Mouse (Mus musculus) ZHBTc4 (cell line): Measurements from ENCODE around the gene Carf.

Experiments
- DNase-seq: peaks from one replicate; pipeline ENCODE4 v3.0.0-alpha.2; 2011; ENCODE audit warnings: low read depth, low spot score

Gene Carf

GRCm38 (mm10) chr1:60179376-60179775 lies 81.3 kb downstream of the Carf start:
- peak; percentile 9 for DNase-seq

- DNase-seq, result peak; percentile 98
These were observed 82.1 kb downstream of the Carf start, which contains the start of gene Nbeal1 for GRCm38 (mm10) chr1:60179932-60180783. Gene Nbeal1 (plus strand): TSS chr1:60180599.

GRCm38 (mm10) chr1:60180784-60181221 lies 82.8 kb downstream of the Carf start:
- DNase-seq, result peak; percentile 92

- DNase-seq, result no peak
These were observed 90.4 kb downstream of the Carf start for GRCm38 (mm10) chr1:60188454-60188853.

DNA sequence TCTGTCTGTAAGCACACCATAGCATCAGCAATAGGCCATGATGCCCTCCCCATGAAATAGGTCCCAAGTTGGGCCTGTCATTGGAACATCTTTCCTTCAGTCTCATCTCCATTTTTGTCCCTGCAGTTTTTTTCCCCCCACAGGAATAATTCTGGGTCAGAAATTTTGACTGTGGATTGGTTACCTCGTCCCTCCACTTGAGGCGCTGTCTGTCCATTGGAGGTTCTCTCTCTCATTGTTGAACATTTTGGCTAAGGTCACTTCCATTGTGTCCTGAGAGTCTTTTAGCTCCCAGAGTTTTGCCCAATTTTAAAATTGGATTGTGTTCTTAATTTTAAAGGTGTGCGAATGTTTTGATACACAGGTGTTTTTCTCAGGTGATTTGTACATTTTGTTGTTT lies 98.8 kb downstream of the Carf start:
- DNase-seq, result peak; percentile 52

DNA sequence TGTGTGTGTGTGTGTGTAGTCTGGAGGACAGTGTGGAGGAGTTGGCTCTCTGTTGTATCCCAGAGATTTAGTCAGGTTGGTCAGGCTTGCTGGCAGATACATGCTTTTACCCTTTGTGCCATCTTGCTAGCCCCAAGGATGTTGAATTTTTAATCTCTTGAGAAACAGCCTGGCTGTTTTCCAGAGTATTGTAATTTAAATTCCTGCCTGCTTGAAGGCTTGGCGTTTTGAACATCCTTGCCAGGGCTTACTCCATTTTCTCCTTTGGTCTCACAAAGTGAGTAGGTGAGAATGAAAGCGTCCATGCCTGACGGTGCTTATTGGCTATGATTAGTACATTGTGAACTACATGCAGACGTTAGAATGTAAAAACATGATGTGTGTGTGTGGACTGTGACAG lies 101.0 kb downstream of the Carf start:
- no peak for DNase-seq
